Mouse (Mus musculus) telencephalon, adult 2 months (tissue): ENCODE data around the gene Sema3b.

ENCODE experiments used
- DNase-seq: peaks from one replicate; pipeline ENCODE4 v3.0.0-alpha.2; 2011; ENCODE audit warnings: low read depth, low spot score

Gene Sema3b

GRCm38 (mm10) chr9:107548820-107549219, 60.2 kb downstream of the Sema3b start:
- no peak for DNase-seq

GRCm38 (mm10) chr9:107547957-107548356, 61.1 kb downstream of the Sema3b start:
- DNase-seq, result no peak
